Mouse (Mus musculus) MEL (cell line): ENCODE results near the gene Atp5d. TPM values are rescaled to one million over a fixed set of nuclear protein-coding genes. Genes with fewer than 3 reads are reported as not detected.

ENCODE experiments used
- DNase-seq: peaks from one replicate; pipeline ENCODE4 v3.0.0; 2011; ENCODE audit warnings: low read depth, low spot score
- H3K27ac ChIP-seq: 2 replicates; pipeline ENCODE4 v1.5.1; 2012; ENCODE audit warnings: low read depth, mild to moderate bottlenecking, control low read depth, low read length, moderate library complexity; ENCODE audit not compliant: control insufficient read depth
- H3K27me3 ChIP-seq, 2 experiments: fragments of 150-350 bp in 1 of 2; sonication (generic) in 1 of 2; 2 replicates each; pipeline ENCODE4 v1.6.1; 2012; ENCODE audit warnings: low read length in 2 of 2, mild to moderate bottlenecking in 2 of 2, improper control_type of control experiment in 1 of 2, moderate library complexity in 1 of 2; ENCODE audit not compliant: insufficient read depth in 2 of 2, control insufficient read depth in 1 of 2
- H3K36me3 ChIP-seq, 2 experiments: 2 replicates each; pipeline ENCODE4 v1.6.1; 2012 to 2014; ENCODE audit warnings: low read length in 2 of 2, improper control_type of control experiment in 1 of 2, inconsistent platforms in 1 of 2, mild to moderate bottlenecking in 1 of 2; ENCODE audit not compliant: insufficient read depth in 2 of 2, control insufficient read depth in 1 of 2
- H3K4me1 ChIP-seq, 2 experiments: fragments of 150-350 bp in 1 of 2; sonication (generic) in 1 of 2; 2 replicates each; pipeline ENCODE4 v1.6.1; 2012; ENCODE audit warnings: low read length in 2 of 2, improper control_type of control experiment in 1 of 2, mild to moderate bottlenecking in 1 of 2; ENCODE audit not compliant: insufficient read depth in 2 of 2, control insufficient read depth in 1 of 2
- H3K4me3 ChIP-seq, 2 experiments: fragments of 150-350 bp in 1 of 2; sonication (generic) in 1 of 2; 2 replicates each; pipeline ENCODE4 v1.5.1; 2012; ENCODE audit warnings: low read depth in 2 of 2, low read length in 2 of 2, mild to moderate bottlenecking in 2 of 2, moderate library complexity in 2 of 2, control low read depth in 1 of 2, improper control_type of control experiment in 1 of 2; ENCODE audit not compliant: control insufficient read depth in 1 of 2, insufficient read depth in 1 of 2
- H3K79me2 ChIP-seq: 2 replicates; pipeline ENCODE4 v1.6.1; 2012; ENCODE audit warnings: mild to moderate bottlenecking, low read length, moderate library complexity; ENCODE audit not compliant: control insufficient read depth, poor library complexity, insufficient read depth
- H3K9ac ChIP-seq: 2 replicates; pipeline ENCODE4 v1.6.1; 2012; ENCODE audit warnings: low read depth, mild to moderate bottlenecking, control low read depth, low read length, moderate library complexity; ENCODE audit not compliant: control insufficient read depth, poor library complexity, severe bottlenecking
- H3K9me3 ChIP-seq: fragments of 150-350 bp; sonication (generic); replicated peaks from 2 replicates; pipeline ENCODE4 v1.6.1; 2012; ENCODE audit warnings: mild to moderate bottlenecking, low read length, improper control_type of control experiment, moderate library complexity; ENCODE audit not compliant: insufficient read depth
- E2F4 ChIP-seq: IDR thresholded peaks from 2 replicates; pipeline ENCODE4 v1.6.1; 2011; ENCODE audit warnings: low read depth, low read length, improper control_type of control experiment, borderline replicate concordance
- ETS1 ChIP-seq: IDR thresholded peaks from 2 replicates; pipeline ENCODE4 v1.6.1; 2012; ENCODE audit warnings: low read depth, mild to moderate bottlenecking, inconsistent platforms, low read length, improper control_type of control experiment, moderate library complexity
- GATA1 ChIP-seq: IDR thresholded peaks from 2 replicates; pipeline ENCODE4 v1.6.1; 2011; ENCODE audit warnings: low read depth, low read length, improper control_type of control experiment
- JUND ChIP-seq: IDR thresholded peaks from 2 replicates; pipeline ENCODE4 v1.6.1; 2011; ENCODE audit warnings: low read depth, mild to moderate bottlenecking, improper control_type of control experiment, low read length
- MEF2A ChIP-seq: IDR thresholded peaks from 2 replicates; pipeline ENCODE4 v1.6.1; 2014; ENCODE audit warnings: low read depth, mild to moderate bottlenecking, inconsistent platforms, low read length, improper control_type of control experiment; ENCODE audit not compliant: poor library complexity, insufficient replicate concordance, severe bottlenecking; ENCODE audit errors: extremely low read depth
- MYB ChIP-seq: IDR thresholded peaks from 2 replicates; pipeline ENCODE4 v1.6.1; 2011; ENCODE audit warnings: mild to moderate bottlenecking, low read depth, low read length, improper control_type of control experiment
- MYC ChIP-seq: IDR thresholded peaks from 2 replicates; pipeline ENCODE4 v1.6.1; 2011; ENCODE audit warnings: low read depth, mild to moderate bottlenecking, low read length, improper control_type of control experiment, moderate library complexity
- NRF1 ChIP-seq: IDR thresholded peaks from 2 replicates; pipeline ENCODE4 v1.6.1; 2014; ENCODE audit warnings: low read depth, mild to moderate bottlenecking, inconsistent platforms, low read length, improper control_type of control experiment, moderate library complexity; ENCODE audit not compliant: poor library complexity, insufficient read depth, severe bottlenecking
- POLR2A ChIP-seq, 2 experiments: IDR thresholded peaks; 2 replicates each; pipeline ENCODE4 v1.6.1; 2011 to 2012; ENCODE audit warnings: low read length in 2 of 2, mild to moderate bottlenecking in 2 of 2, control low read depth in 1 of 2, improper control_type of control experiment in 1 of 2, low read depth in 1 of 2, moderate library complexity in 1 of 2; ENCODE audit not compliant: control insufficient read depth in 1 of 2, insufficient read depth in 1 of 2, poor library complexity in 1 of 2
- POLR2AphosphoS5 ChIP-seq: IDR thresholded peaks from 2 replicates; pipeline ENCODE4 v1.6.1; 2012; ENCODE audit warnings: low read depth, borderline replicate concordance, mild to moderate bottlenecking, inconsistent platforms, low read length, moderate library complexity, mixed read lengths
- RAD21 ChIP-seq: IDR thresholded peaks from 2 replicates; pipeline ENCODE4 v1.6.1; 2011; ENCODE audit warnings: mild to moderate bottlenecking, low read depth, low read length, improper control_type of control experiment
- SIN3A ChIP-seq: IDR thresholded peaks from 2 replicates; pipeline ENCODE4 v1.6.1; 2012; ENCODE audit warnings: low read length, improper control_type of control experiment, inconsistent platforms
- TAL1 ChIP-seq: IDR thresholded peaks from 2 replicates; pipeline ENCODE4 v1.6.1; 2012; ENCODE audit warnings: mild to moderate bottlenecking, inconsistent platforms, low read length, moderate library complexity, mixed read lengths
- TCF12 ChIP-seq: IDR thresholded peaks from 2 replicates; pipeline ENCODE4 v1.6.1; 2014; ENCODE audit warnings: low read depth, mild to moderate bottlenecking, inconsistent platforms, low read length, improper control_type of control experiment, moderate library complexity
- USF2 ChIP-seq, 2 experiments: IDR thresholded peaks; 2 replicates each; pipeline ENCODE4 v1.6.1; 2011 to 2012; ENCODE audit warnings: improper control_type of control experiment in 2 of 2, low read length in 2 of 2, borderline replicate concordance in 1 of 2, inconsistent platforms in 1 of 2, low read depth in 1 of 2, mild to moderate bottlenecking in 1 of 2; ENCODE audit not compliant: insufficient read depth in 1 of 2
- ZC3H11A ChIP-seq: IDR thresholded peaks from 2 replicates; pipeline ENCODE4 v1.6.1; 2012; ENCODE audit warnings: low read depth, mild to moderate bottlenecking, inconsistent platforms, low read length, improper control_type of control experiment
- ZKSCAN1 ChIP-seq: IDR thresholded peaks from 2 replicates; pipeline ENCODE4 v1.6.1; 2012; ENCODE audit warnings: low read depth, mild to moderate bottlenecking, inconsistent platforms, low read length, improper control_type of control experiment, moderate library complexity
- ZMIZ1 ChIP-seq: IDR thresholded peaks from 2 replicates; pipeline ENCODE4 v1.6.1; 2012; ENCODE audit warnings: low read depth, mild to moderate bottlenecking, inconsistent platforms, low read length, improper control_type of control experiment, moderate library complexity
- polyA plus RNA-seq, 2 experiments: library from polyadenylated mRNA; stranded (reverse) in 1 of 2; unstranded in 1 of 2; fragments of >175 nt in 1 of 2; fragments of >200 nt in 1 of 2; gene quantifications; 2 replicates each; pipeline versions ENCODE4 v1.2.1 to v1.2.4; 2012; ENCODE audit warnings: low replicate concordance in 2 of 2, low read depth in 1 of 2; ENCODE audit not compliant: insufficient read length in 2 of 2, insufficient read depth in 1 of 2, missing spikeins in 1 of 2
- total RNA-seq: library from RNA; depleted of rRNA; stranded (reverse); fragments of 300-350 nt; gene quantifications from 2 replicates; pipeline ENCODE4 v1.2.3, GENCODE M21; 2012

Atp5d gene
- total and polyA plus RNA-seq, 3 experiments = 300 to 657 (median 308) TPM

- Histone ChIP-seq H3K79me2 (no peaks in the 10 kb centered on the region), H3K9ac (no peak overlapping the region), H3K9me3 (no peaks in the 10 kb centered on the region), H3K27me3 (peaks cover 9 to 12% of the 10 kb centered on the region in 2 experiments), H3K36me3 (no peaks in the 10 kb centered on the region), H3K27ac (no peak overlapping the region), H3K4me3 (no peak overlapping the region), H3K4me1 (no peaks in the 10 kb centered on the region)
- DNase-seq = no peak
- TF ChIP-seq E2F4 = no peak
- TF ChIP-seq MYC = no peak
- no peak for TF ChIP-seq ZC3H11A
- TF ChIP-seq ETS1 = no peak
Measured at GRCm38 (mm10) chr10:80180823-80181222, 42.4 kb downstream of the Atp5d start.

- H3K79me2 ChIP-seq = no peaks in the 10 kb centered on the region
- TF ChIP-seq POLR2AphosphoS5 (no peak), ZMIZ1 (no peak), SIN3A (no peak), TAL1 (no peak), E2F4 (no peak), USF2 (IDR thresholded peaks at IDR 0.05; ENCODE audit: borderline replicate concordance in 1 of 2, insufficient read depth in 1 of 2, low read depth in 1 of 2, low read length in 2 of 2) (no peak), GATA1 (no peak), NRF1 (no peak), JUND (no peak), RAD21 (no peak), MYB (no peak), ZKSCAN1 (no peak), TCF12 (no peak), POLR2A (IDR thresholded peaks at IDR 0.05; ENCODE audit: control insufficient read depth in 1 of 2, insufficient read depth in 1 of 2, low read depth in 1 of 2, low read length in 2 of 2, poor library complexity in 1 of 2) (no peak), ZC3H11A (no peak), MEF2A (no peak)
- H3K27me3 ChIP-seq = peaks cover 9 to 12% of the 10 kb centered on the region in 2 experiments
- no peak overlapping the region for H3K4me3 ChIP-seq
- no peak overlapping the region for H3K27ac ChIP-seq
- no peak for DNase-seq
- no peaks in the 10 kb centered on the region for H3K4me1 ChIP-seq
- H3K36me3 ChIP-seq = no peaks in the 10 kb centered on the region
- no peaks in the 10 kb centered on the region for H3K9me3 ChIP-seq
- H3K9ac ChIP-seq = no peak overlapping the region
Measured at GRCm38 (mm10) chr10:80182547-80182946, 44.1 kb downstream of the Atp5d start.
